ENCODE assay signal across 8 mouse cellular contexts in the genomic region with DNA sequence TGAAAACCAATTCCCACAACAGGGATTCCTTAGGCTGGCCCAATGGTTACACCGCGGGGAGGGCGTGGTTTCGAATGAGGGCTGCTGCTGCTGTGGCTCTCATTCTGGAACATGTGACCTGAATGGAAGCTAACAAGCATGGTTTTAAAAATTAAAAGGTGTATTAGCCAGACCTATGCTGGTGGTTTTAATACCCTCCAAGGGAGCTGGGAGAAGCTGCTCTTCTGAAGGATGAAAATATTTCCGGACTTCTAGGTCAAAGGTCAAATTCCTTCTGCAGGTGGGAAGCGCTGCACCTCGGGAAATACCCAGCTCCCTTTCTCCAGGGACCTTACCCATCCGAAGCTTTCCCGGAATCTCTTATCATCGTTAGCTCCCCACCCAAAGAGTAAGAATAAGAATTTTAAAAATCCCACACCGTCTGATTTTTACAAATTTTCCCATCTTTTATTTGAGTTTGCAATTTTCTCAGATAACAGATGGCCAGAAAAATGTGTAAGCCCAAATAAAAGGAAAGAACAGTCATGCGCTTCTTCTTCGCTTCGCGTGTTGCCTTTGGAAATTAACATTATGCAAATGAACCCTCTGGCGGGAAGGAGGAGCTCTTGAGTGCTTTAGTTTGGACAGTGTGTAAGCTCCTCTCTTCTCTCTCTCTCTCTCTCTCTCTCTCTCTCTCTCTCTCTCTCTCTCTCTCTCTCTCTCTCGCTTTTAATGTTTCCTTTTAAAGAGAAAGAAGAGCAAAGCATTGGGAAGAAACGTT.
DNase-seq lines count a peak whose midpoint lies in the region; ATAC-seq lines count a peak whose summit lies in the region.

No protein-coding gene starts in this region.

- peak overlapping the region; percentile 17 for H3K4me2 ChIP-seq in heart, embryonic 15.5 days
- no peak overlapping the region for H3K4me2 ChIP-seq in limb, embryonic 15.5 days
- no peak overlapping the region for H3K4me2 ChIP-seq in liver, embryonic 11.5 days

- H3K27ac ChIP-seq in heart, embryonic 15.5 days = no peak overlapping the region
- H3K27ac ChIP-seq in limb, embryonic 15.5 days = peak overlapping the region; percentile 78
- H3K27ac ChIP-seq in liver, embryonic 11.5 days (ENCODE audit: low read depth, low read length) = no peak overlapping the region

- WGBS in heart, embryonic 15.5 days = 39% methylated on average over 18 of the region's 18 CpGs
- WGBS in limb, embryonic 15.5 days = 21% methylated on average over 17 of the region's 18 CpGs
- 38% methylated on average over 17 of the region's 18 CpGs for WGBS in liver, embryonic 11.5 days

- no peaks in the 10 kb centered on the region for H3K27me3 ChIP-seq in heart, embryonic 15.5 days
- no peaks in the 10 kb centered on the region for H3K27me3 ChIP-seq in limb, embryonic 15.5 days
- H3K27me3 ChIP-seq in liver, embryonic 11.5 days (replicated peaks; ENCODE audit: control insufficient read depth, insufficient read depth, low read length) = no peaks in the 10 kb centered on the region

- no peak overlapping the region for H3K4me3 ChIP-seq in heart, embryonic 15.5 days
- H3K4me3 ChIP-seq in limb, embryonic 15.5 days = no peak overlapping the region
- no peak overlapping the region for H3K4me3 ChIP-seq in liver, embryonic 11.5 days (ENCODE audit: low read depth, low read length)

- H3K9me3 ChIP-seq in heart, embryonic 15.5 days (replicated peaks) = no peaks in the 10 kb centered on the region
- H3K9me3 ChIP-seq in limb, embryonic 15.5 days = no peaks in the 10 kb centered on the region
- H3K9me3 ChIP-seq in liver, embryonic 11.5 days (ENCODE audit: control insufficient read depth, low read length) = no peaks in the 10 kb centered on the region

- H3K36me3 ChIP-seq in heart, embryonic 15.5 days = no peaks in the 10 kb centered on the region
- no peaks in the 10 kb centered on the region for H3K36me3 ChIP-seq in limb, embryonic 15.5 days
- H3K36me3 ChIP-seq in liver, embryonic 11.5 days (ENCODE audit: control insufficient read depth, insufficient read depth, low read length) = no peaks in the 10 kb centered on the region

- peaks cover 41% of the 10 kb centered on the region for H3K4me1 ChIP-seq in heart, embryonic 15.5 days (replicated peaks)
- peaks cover 63% of the 10 kb centered on the region for H3K4me1 ChIP-seq in limb, embryonic 15.5 days
- peaks cover 5% of the 10 kb centered on the region for H3K4me1 ChIP-seq in liver, embryonic 11.5 days (replicated peaks; ENCODE audit: control insufficient read depth, insufficient read depth, low read length)

- no peak for ATAC-seq in heart, embryonic 15.5 days (replicated peaks; ENCODE audit: insufficient number of reproducible peaks, insufficient read depth, low FRiP score, low read depth)
- ATAC-seq in limb, embryonic 15.5 days (ENCODE audit: insufficient number of reproducible peaks, low FRiP score, low TSS enrichment, low read depth) = no peak
- no peak for ATAC-seq in liver, embryonic 11.5 days (replicated peaks; ENCODE audit: low FRiP score)

- DNase-seq in layer of hippocampus, adult 11-12 months (ENCODE audit: low spot score) = peak; percentile 18
- DNase-seq in layer of hippocampus, postnatal 25 days (ENCODE audit: extremely low spot score in 1 of 2, low spot score in 1 of 2) = no peak
- peak; percentile 73 for DNase-seq in ZHBTc4 (ENCODE audit: low read depth, low spot score)
- no peak for DNase-seq in liver, embryonic 11.5 days (ENCODE audit: low spot score)
- DNase-seq in adrenal gland, adult (ENCODE audit: inconsistent age in 2 of 2, low spot score in 1 of 2) = no peak
- no peak for DNase-seq in gastrocnemius, postnatal 10 days

- no peak overlapping the region for H3K9ac ChIP-seq in heart, embryonic 15.5 days
- no peak overlapping the region for H3K9ac ChIP-seq in limb, embryonic 15.5 days
- no peak overlapping the region for H3K9ac ChIP-seq in liver, embryonic 11.5 days (ENCODE audit: low read depth, low read length)

Comparison
In these comparisons a context has a peak if more than half of its experiments do, and no peak if none do; other contexts are left out.
1. DNase-seq: peak in layer of hippocampus, adult 11-12 months (single experiment) and ZHBTc4 (single experiment); none in layer of hippocampus, postnatal 25 days (0 of 2), liver, embryonic 11.5 days (single experiment), adrenal gland, adult (0 of 2) and gastrocnemius, postnatal 10 days (single experiment).